Mouse (Mus musculus): ENCODE measurements at regions not wholly inside any gene's neighbourhood (a gene's known extent, or its start where the extent isn't known, plus 50 kb on each side); places are given as distances from the start of the nearest gene placed in this dataset.

GRCm38 (mm10) chr7:111322901-111323300 is 240.1 kb upstream of the Eif4g2 start:
- no peak for DNase-seq

- no peak for DNase-seq
Observed at GRCm38 (mm10) chr7:111319917-111320316, 237.1 kb upstream of the Eif4g2 start.

- no peak for DNase-seq
Observed at GRCm38 (mm10) chr7:111316479-111316990, 233.7 kb upstream of the Eif4g2 start.

GRCm38 (mm10) chr7:111313921-111314320 is 231.1 kb upstream of the Eif4g2 start:
- DNase-seq, result no peak

- no peak for DNase-seq
Observed at GRCm38 (mm10) chr7:111305196-111305595, 222.4 kb upstream of the Eif4g2 start.

GRCm38 (mm10) chr7:111301791-111302488 is 219.1 kb upstream of the Eif4g2 start:
- DNase-seq, result no peak

- peak; percentile 6 to 24 for DNase-seq
Observed at GRCm38 (mm10) chr7:111297174-111297902, 214.5 kb upstream of the Eif4g2 start.

- DNase-seq, result no peak
Observed at GRCm38 (mm10) chr7:111283411-111283955, 200.7 kb upstream of the Eif4g2 start.

- DNase-seq, result no peak
Observed at GRCm38 (mm10) chr7:111282314-111282713, 199.5 kb upstream of the Eif4g2 start.

GRCm38 (mm10) chr7:111277703-111278102 is 194.9 kb upstream of the Eif4g2 start:
- no peak for DNase-seq

- DNase-seq, result no peak
Observed at GRCm38 (mm10) chr7:111273839-111274238, 191.0 kb upstream of the Eif4g2 start.

- DNase-seq, result no peak
Observed at GRCm38 (mm10) chr7:111270874-111271273, 188.0 kb upstream of the Eif4g2 start.

GRCm38 (mm10) chr7:111268197-111268596 is 185.4 kb upstream of the Eif4g2 start:
- no peak for DNase-seq

GRCm38 (mm10) chr7:111263302-111263701 is 180.5 kb upstream of the Eif4g2 start:
- no peak for DNase-seq

GRCm38 (mm10) chr7:111259630-111260574 is 177.1 kb upstream of the Eif4g2 start:
- DNase-seq, result no peak

- no peak for DNase-seq
Observed at GRCm38 (mm10) chr7:111257842-111258241, 175.0 kb upstream of the Eif4g2 start.

- no peak for DNase-seq
Observed at GRCm38 (mm10) chr7:111256199-111256598, 173.4 kb upstream of the Eif4g2 start.

GRCm38 (mm10) chr7:111249606-111250005 is 166.8 kb upstream of the Eif4g2 start:
- peak; percentile 78 for DNase-seq

- DNase-seq, result peak in 1 of 2 experiments; percentile 7
Observed at GRCm38 (mm10) chr7:111245488-111245887, 162.7 kb upstream of the Eif4g2 start.

GRCm38 (mm10) chr7:111245067-111245466 is 162.2 kb upstream of the Eif4g2 start:
- DNase-seq, result peak in 1 of 2 experiments; percentile 7

GRCm38 (mm10) chr7:111243831-111244230 is 161.0 kb upstream of the Eif4g2 start:
- no peak for DNase-seq

GRCm38 (mm10) chr7:111242646-111243045 is 159.8 kb upstream of the Eif4g2 start:
- no peak for DNase-seq

GRCm38 (mm10) chr7:111241538-111241937 is 158.7 kb upstream of the Eif4g2 start:
- peak in 1 of 2 experiments; percentile 29 for DNase-seq

Data from cerebellum, postnatal 36 days (tissue).